Mouse (Mus musculus) heart, postnatal 25 days (tissue): ENCODE measurements at regions not wholly inside any gene's neighbourhood (a gene's known extent, or its start where the extent isn't known, plus 50 kb on each side); places are given as distances from the start of the nearest gene placed in this dataset. TPM values are rescaled to one million over a fixed set of nuclear protein-coding genes. Genes with fewer than 3 reads are reported as not detected.

Experiments used
- DNase-seq: peaks from one replicate; pipeline ENCODE4 v3.0.0; 2022; ENCODE audit warnings: low spot score
- intact Hi-C: fragments of 180-260 bp; cut with DNase I; formaldehyde crosslinking; loops from one replicate; pipeline ENCODE4 v1.15.1; 2025
- microRNA-seq: library from miRNA; unstranded; fragments of <30 nt; microRNA quantifications from one replicate; pipeline ENCODE4 v1.2.0, GENCODE M21; 2022

- DNase-seq = no peak
- intact Hi-C loops = loop anchor here (10.0 kb wide), 2 partner anchors 77 to 1113 kb away; no protein-coding TSS in a partner anchor
These were observed 133.1 kb downstream of the Ndfip2 start for GRCm38 (mm10) chr14:105391430-105391829.

- no peak for DNase-seq
- intact Hi-C loops = no loop called here
These were observed 126.7 kb downstream of the Ndfip2 start for GRCm38 (mm10) chr14:105385119-105385518.

GRCm38 (mm10) chr14:105383382-105383781 lies 125.0 kb downstream of the Ndfip2 start:
- intact Hi-C loops = no loop called here
- DNase-seq = no peak

- DNase-seq = no peak
- intact Hi-C loops = loop anchor here (2.0 kb wide), 1 partner anchor 21 kb away; no protein-coding TSS in a partner anchor
These were observed 121.7 kb downstream of the Ndfip2 start for GRCm38 (mm10) chr14:105380101-105380500.

- DNase-seq = peak; percentile 14
- intact Hi-C loops = no loop called here
These were observed 119.4 kb downstream of the Ndfip2 start for GRCm38 (mm10) chr14:105377770-105378169.

- intact Hi-C loops = no loop called here
- no peak for DNase-seq
These were observed 118.8 kb downstream of the Ndfip2 start for GRCm38 (mm10) chr14:105377035-105377621.

- intact Hi-C loops = no loop called here
- no peak for DNase-seq
These were observed 111.5 kb downstream of the Ndfip2 start for GRCm38 (mm10) chr14:105369637-105370435.

- intact Hi-C loops = loop anchor here (5.0 kb wide), 1 partner anchor 42 kb away; no protein-coding TSS in a partner anchor
- peak; percentile 81 for DNase-seq
These were observed 102.2 kb downstream of the Ndfip2 start for GRCm38 (mm10) chr14:105360530-105360929.

- no peak for DNase-seq
- intact Hi-C loops = loop anchor here (5.0 kb wide), 1 partner anchor 42 kb away; no protein-coding TSS in a partner anchor
These were observed 101.5 kb downstream of the Ndfip2 start for GRCm38 (mm10) chr14:105359829-105360228.

Small RNAs in the stretch of these regions (microRNA-seq; reads per million reads assigned to microRNA genes)
- gene Gm22406 = not detected
- not detected for gene Mir6390
